Mouse (Mus musculus) forebrain, embryonic 11.5 days (tissue): ENCODE results near the gene Rps2. TPM values are rescaled to one million over a fixed set of nuclear protein-coding genes. Genes with fewer than 3 reads are reported as not detected.
A peak's percentile ranks its signal among the peaks of the same experiment; 100 is the strongest.

Source experiments
- ATAC-seq: fragments of 200-750 bp; cut with Nextera tagmentation; replicated peaks from 2 replicates; pipeline ENCODE4 v1.8.0; 2017; ENCODE audit warnings: moderate TSS enrichment; ENCODE audit not compliant: low FRiP score
- DNase-seq: peaks from one replicate; pipeline ENCODE4 v3.0.0-alpha.2; 2017; ENCODE audit warnings: low spot score
- H3K27ac ChIP-seq: fragments of 300-500 bp; sonication (generic); 2 replicates; pipeline ENCODE4 v1.5.1; 2014; ENCODE audit warnings: low read depth, low read length
- H3K27me3 ChIP-seq: fragments of 300-500 bp; sonication (generic); 2 replicates; pipeline ENCODE4 v1.6.1; 2014; ENCODE audit warnings: mild to moderate bottlenecking, low read length, mixed read lengths; ENCODE audit not compliant: control insufficient read depth, insufficient read depth
- H3K36me3 ChIP-seq: fragments of 300-500 bp; sonication (generic); 2 replicates; pipeline ENCODE4 v1.6.1; 2014; ENCODE audit warnings: mild to moderate bottlenecking, low read length, moderate library complexity, mixed read lengths; ENCODE audit not compliant: control insufficient read depth, insufficient read depth
- H3K4me1 ChIP-seq: fragments of 300-500 bp; sonication (generic); replicated peaks from 2 replicates; pipeline ENCODE4 v1.6.1; 2014; ENCODE audit warnings: low read length, mixed read lengths; ENCODE audit not compliant: control insufficient read depth, insufficient read depth
- H3K4me2 ChIP-seq: fragments of 300-500 bp; sonication (generic); 2 replicates; pipeline ENCODE4 v1.6.1; 2014; ENCODE audit warnings: low read depth, mild to moderate bottlenecking, low read length, moderate library complexity, mixed read lengths; ENCODE audit not compliant: severe bottlenecking
- H3K4me3 ChIP-seq: fragments of 300-500 bp; sonication (generic); 2 replicates; pipeline ENCODE4 v1.5.1; 2014; ENCODE audit warnings: low read depth, low read length
- H3K9ac ChIP-seq: fragments of 300-500 bp; sonication (generic); 2 replicates; pipeline ENCODE4 v1.6.1; 2014; ENCODE audit warnings: low read length
- H3K9me3 ChIP-seq: fragments of 300-500 bp; sonication (generic); 2 replicates; pipeline ENCODE4 v1.6.1; 2016; ENCODE audit warnings: low read length, mixed read lengths; ENCODE audit not compliant: control insufficient read depth
- WGBS: fragments of 180-500 bp; shearing (Covaris S2); extraction: QIAGEN DNeasy Blood & Tissue Kit; methylation state at CpG from one replicate; pipeline ENCODE4 v1.1.7; 2014; 5-methylcytosine and 5-hydroxymethylcytosine counted together
- polyA plus RNA-seq: library from polyadenylated mRNA; unstranded; fragments of >200 nt; fragmentation: Nextera tagmentation; extraction: Ambion mirVana; gene quantifications from 2 replicates; pipeline ENCODE4 v1.2.1, GENCODE M21; 2014

The Rps2 gene
- polyA plus RNA-seq, 1 experiment from 2014 or later = 1,407 TPM

DNA sequence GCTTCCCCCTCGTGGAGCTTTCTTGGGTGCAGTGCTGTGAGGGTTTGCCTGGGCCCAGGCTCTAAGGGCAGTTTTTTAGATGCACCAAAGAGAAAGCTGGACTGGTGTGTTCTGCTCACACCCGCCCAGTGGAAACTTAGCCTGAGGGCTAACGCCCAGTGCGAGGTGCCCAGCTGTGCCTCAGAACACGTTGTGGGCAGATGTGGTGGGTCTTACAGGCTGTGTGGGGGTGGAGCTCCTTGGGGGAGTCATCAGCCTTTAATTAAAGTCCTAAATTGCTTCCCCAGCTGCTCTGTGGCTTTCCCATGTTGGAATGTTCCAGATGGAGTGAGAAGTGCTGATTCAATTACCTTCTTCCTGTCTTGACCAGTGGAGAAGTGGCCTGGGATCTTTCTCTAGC is 43.2 kb downstream of the Rps2 start:
- Histone ChIP-seq H3K27ac (no peak overlapping the region), H3K9ac (no peak overlapping the region), H3K9me3 (no peaks in the 10 kb centered on the region), H3K27me3 (no peaks in the 10 kb centered on the region; the same call in 1 of the 2 replicates), H3K36me3 (no peaks in the 10 kb centered on the region), H3K4me1 (no peaks in the 10 kb centered on the region; the same call in 1 of the 2 replicates), H3K4me2 (no peak overlapping the region), H3K4me3 (no peak overlapping the region)
- ATAC-seq (no peak), DNase-seq (no peak)
- WGBS = 64% methylated on average over 5 of the region's 5 CpGs

GRCm38 (mm10) chr17:24765016-24765905 is 47.3 kb downstream of the Rps2 start:
- H3K27ac ChIP-seq = no peak overlapping the region
- H3K4me3 ChIP-seq = no peak overlapping the region
- H3K9me3 ChIP-seq = no peaks in the 10 kb centered on the region
- ATAC-seq (no peak), DNase-seq (peak; percentile 47)
- H3K4me2 ChIP-seq = no peak overlapping the region
- H3K36me3 ChIP-seq = no peaks in the 10 kb centered on the region
- 57% methylated on average over 22 of the region's 22 CpGs for WGBS
- H3K27me3 ChIP-seq = no peaks in the 10 kb centered on the region
- peaks cover 2% of the 10 kb centered on the region; the same call in 1 of the 2 replicates for H3K4me1 ChIP-seq
- H3K9ac ChIP-seq = no peak overlapping the region; the same call in 1 of the 2 replicates

DNA sequence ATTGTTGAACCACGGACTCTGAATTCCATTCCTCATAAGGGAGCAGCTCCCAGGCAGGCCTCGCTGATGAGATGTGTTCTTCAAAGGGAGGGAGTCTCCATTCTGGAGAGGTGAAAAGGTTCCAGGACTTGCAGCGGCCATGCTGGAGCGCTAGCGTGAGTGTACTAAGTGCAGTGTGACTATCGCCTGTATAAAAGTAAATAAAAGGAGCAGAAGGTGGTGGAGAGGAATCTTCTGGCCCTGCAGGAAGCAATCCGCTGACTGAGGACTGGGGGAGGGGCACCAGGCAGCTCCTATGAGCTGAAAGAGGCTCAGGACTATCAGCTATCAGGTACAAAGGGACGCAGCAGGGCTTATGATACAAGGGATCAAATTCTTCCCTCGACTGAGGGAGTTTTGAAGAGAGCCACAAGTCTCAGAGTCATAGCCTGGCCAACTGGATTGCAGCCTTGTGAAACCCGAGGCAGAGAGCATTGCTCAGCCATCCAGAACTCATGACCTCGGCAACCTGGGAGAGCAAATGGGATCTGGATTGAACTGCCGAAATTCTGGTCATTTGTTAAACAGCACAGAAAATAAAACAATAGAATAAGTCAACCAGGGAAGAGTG is 48.5 kb downstream of the Rps2 start:
- WGBS = 22% methylated on average over 12 of the region's 12 CpGs
- Histone ChIP-seq H3K27me3 (no peaks in the 10 kb centered on the region), H3K9ac (no peak overlapping the region), H3K9me3 (no peaks in the 10 kb centered on the region), H3K4me3 (no peak overlapping the region), H3K4me2 (no peak overlapping the region), H3K27ac (no peak overlapping the region), H3K36me3 (no peaks in the 10 kb centered on the region), H3K4me1 (peaks cover 2% of the 10 kb centered on the region; the same call in 1 of the 2 replicates)
- peak; percentile 39 for DNase-seq
- no peak for ATAC-seq

- Histone ChIP-seq H3K4me1 (peaks cover 2% of the 10 kb centered on the region; the same call in 1 of the 2 replicates), H3K27ac (no peak overlapping the region), H3K9ac (no peak overlapping the region), H3K36me3 (no peaks in the 10 kb centered on the region), H3K4me2 (no peak overlapping the region), H3K4me3 (no peak overlapping the region), H3K27me3 (no peaks in the 10 kb centered on the region), H3K9me3 (no peaks in the 10 kb centered on the region)
- 44% methylated on average over 3 of the region's 3 CpGs for WGBS
- DNase-seq (peak; percentile 37), ATAC-seq (no peak)
Measured at GRCm38 (mm10) chr17:24769146-24769545, 51.2 kb downstream of the Rps2 start.

Other genes starting within 250 kb of the Rps2 start
- 28.8 and 31.4 TPM in 2 replicates for gene E4f1, start 247.8 kb upstream of the Rps2 start, polyA plus RNA-seq
- 72.1 and 73.4 TPM in 2 replicates for gene Pgp, start 247.7 kb upstream of the Rps2 start, polyA plus RNA-seq
- gene Bricd5, start 244.2 kb upstream of the Rps2 start, polyA plus RNA-seq = 0.41 and 0.44 TPM in 2 replicates
- gene Mlst8, start 239.0 kb upstream of the Rps2 start, polyA plus RNA-seq = 33.8 and 34.0 TPM in 2 replicates
- 8.0 and 9.3 TPM in 2 replicates for gene Caskin1, start 229.5 kb upstream of the Rps2 start, polyA plus RNA-seq
- 113 and 123 TPM in 2 replicates for gene Traf7, start 190.2 kb upstream of the Rps2 start, polyA plus RNA-seq
- gene Rab26, start 183.9 kb upstream of the Rps2 start, polyA plus RNA-seq = 1.8 and 2.7 TPM in 2 replicates
- 19.0 and 23.9 TPM in 2 replicates for gene Pkd1, start 168.3 kb upstream of the Rps2 start, polyA plus RNA-seq
- 77.6 and 87.4 TPM in 2 replicates for gene Tsc2, start 85.5 kb upstream of the Rps2 start, polyA plus RNA-seq
- gene Nthl1, start 85.4 kb upstream of the Rps2 start, polyA plus RNA-seq = 20.0 TPM in 2 replicates
- gene Slc9a3r2, start 67.8 kb upstream of the Rps2 start, polyA plus RNA-seq = 26.8 and 32.3 TPM in 2 replicates
- gene Npw, start 59.7 kb upstream of the Rps2 start, polyA plus RNA-seq = 0.32 TPM in 1 of 2 replicates, not detected in the other
- gene Zfp598, start 48.4 kb upstream of the Rps2 start, polyA plus RNA-seq = 37.6 and 38.4 TPM in 2 replicates
- gene Syngr3, start 28.2 kb upstream of the Rps2 start, polyA plus RNA-seq = 14.0 and 17.0 TPM in 2 replicates
- gene Gfer, start 22.0 kb upstream of the Rps2 start, polyA plus RNA-seq = 54.9 and 55.4 TPM in 2 replicates
- 1.7 and 1.9 TPM in 2 replicates for gene Noxo1, start 21.9 kb upstream of the Rps2 start, polyA plus RNA-seq
- 111 and 127 TPM in 2 replicates for gene Tbl3, start 10.5 kb upstream of the Rps2 start, polyA plus RNA-seq
- gene Rnf151, start 53 bp upstream of the Rps2 start, polyA plus RNA-seq = 0.36 and 0.81 TPM in 2 replicates
- gene Ndufb10, start 6.4 kb downstream of the Rps2 start, polyA plus RNA-seq = 189 and 195 TPM in 2 replicates
- not detected in 2 replicates for gene Rpl3l, start 9.7 kb downstream of the Rps2 start, polyA plus RNA-seq
- 21.3 and 21.6 TPM in 2 replicates for gene Msrb1, start 18.5 kb downstream of the Rps2 start, polyA plus RNA-seq
- 0.21 and 0.51 TPM in 2 replicates for gene Hs3st6, start 34.9 kb downstream of the Rps2 start, polyA plus RNA-seq
- not detected in 2 replicates for gene Meiob, start 86.2 kb downstream of the Rps2 start, polyA plus RNA-seq
- 25.4 and 26.7 TPM in 2 replicates for gene Hagh, start 122.0 kb downstream of the Rps2 start, polyA plus RNA-seq
- 18.2 and 19.3 TPM in 2 replicates for gene Fahd1, start 132.2 kb downstream of the Rps2 start, polyA plus RNA-seq
- gene Igfals, start 147.9 kb downstream of the Rps2 start, polyA plus RNA-seq = not detected in 2 replicates
- 71.9 and 82.0 TPM in 2 replicates for gene Nubp2, start 168.2 kb downstream of the Rps2 start, polyA plus RNA-seq
- gene Spsb3, start 168.5 kb downstream of the Rps2 start, polyA plus RNA-seq = 44.7 and 47.3 TPM in 2 replicates
- 29.1 and 31.2 TPM in 2 replicates for gene Eme2, start 177.0 kb downstream of the Rps2 start, polyA plus RNA-seq
- 76.9 and 81.8 TPM in 2 replicates for gene Mrps34, start 177.0 kb downstream of the Rps2 start, polyA plus RNA-seq
- gene Nme3, start 178.4 kb downstream of the Rps2 start, polyA plus RNA-seq = 47.8 and 60.8 TPM in 2 replicates
- gene Mapk8ip3, start 218.9 kb downstream of the Rps2 start, polyA plus RNA-seq = 51.3 and 56.8 TPM in 2 replicates
- gene Jpt2, start 242.6 kb downstream of the Rps2 start, polyA plus RNA-seq = 314 and 323 TPM in 2 replicates